9 mouse cellular contexts compared by ENCODE assay signal in genomic region chr5:148808426-148808825, GRCm38 (mm10).
A peak's percentile ranks its signal among the peaks of the same experiment; 100 is the strongest.
DNase-seq lines count a peak whose midpoint lies in the region; ATAC-seq lines count a peak whose summit lies in the region.
"Had no signal": no experiment of that assay in that cellular context is flagged by ENCODE, and none has a peak within 500 bp of the region (broad histone marks: within the 10 kb centered on the region; RNA-seq: fewer than 3 reads in every experiment).

No protein-coding gene starts in this region.

- H3K4me2 ChIP-seq in heart, embryonic 13.5 days, result peak overlapping the region; percentile 65
- H3K4me2 ChIP-seq in liver, embryonic 11.5 days, result no peak overlapping the region
- peak overlapping the region; percentile 45 for H3K4me2 ChIP-seq in neural tube, embryonic 15.5 days

- 6% methylated on average over 4 of the region's 4 CpGs for WGBS in heart, embryonic 13.5 days
- 12% methylated on average over 4 of the region's 4 CpGs for whole genome bisulfite sequencing in liver, embryonic 11.5 days
- 2% methylated on average over 4 of the region's 4 CpGs for WGBS in neural tube, embryonic 15.5 days

- H3K27me3 ChIP-seq in heart, embryonic 13.5 days (replicated peaks), result peaks cover 5% of the 10 kb centered on the region; the same call in 1 of the 2 replicates
- H3K27me3 ChIP-seq in liver, embryonic 11.5 days (replicated peaks; ENCODE audit: control insufficient read depth, insufficient read depth, low read length), result peaks cover 7% of the 10 kb centered on the region; the same call in 1 of the 2 replicates
- H3K27me3 ChIP-seq in neural tube, embryonic 15.5 days (replicated peaks), result peaks cover 6% of the 10 kb centered on the region; the same call in 1 of the 2 replicates

- H3K36me3 ChIP-seq in heart, embryonic 13.5 days, result no peaks in the 10 kb centered on the region
- H3K36me3 ChIP-seq in liver, embryonic 11.5 days (ENCODE audit: control insufficient read depth, insufficient read depth, low read length), result no peaks in the 10 kb centered on the region
- H3K36me3 ChIP-seq in neural tube, embryonic 15.5 days, result no peaks in the 10 kb centered on the region

- 0 out of 2 replicates have a peak, but pooled peaks cover 3% of the 10 kb centered on the region for H3K9me3 ChIP-seq in heart, embryonic 13.5 days
- H3K9me3 ChIP-seq in liver, embryonic 11.5 days (ENCODE audit: control insufficient read depth, low read length), result peaks cover 2% of the 10 kb centered on the region; the same call in 1 of the 2 replicates
- no peaks in the 10 kb centered on the region for H3K9me3 ChIP-seq in neural tube, embryonic 15.5 days (replicated peaks)

- peak; percentile 69 to 73 for DNase-seq in B cell, adult 2 months
- DNase-seq in T-cell, adult 2 months (ENCODE audit: low spot score), result peak; percentile 27
- DNase-seq in embryo, embryonic 9.5 days (ENCODE audit: extremely low spot score), result peak; percentile 70
- DNase-seq in kidney, postnatal 10 days, result peak; percentile 84
- peak; percentile 58 for DNase-seq in liver, embryonic 11.5 days (ENCODE audit: low spot score)
- no peak for DNase-seq in c-Kit-positive CD71-positive TER-119-positive erythroid progenitor cells, embryonic 14.5 days (ENCODE audit: low spot score)

- no peak overlapping the region for H3K27ac ChIP-seq in heart, embryonic 13.5 days (replicated peaks)
- H3K27ac ChIP-seq in liver, embryonic 11.5 days (ENCODE audit: low read depth, low read length), result no peak overlapping the region
- no peak overlapping the region for H3K27ac ChIP-seq in neural tube, embryonic 15.5 days (replicated peaks)

- peak overlapping the region; percentile 27 for H3K4me3 ChIP-seq in heart, embryonic 13.5 days
- H3K4me3 ChIP-seq in liver, embryonic 11.5 days (ENCODE audit: low read depth, low read length), result no peak overlapping the region
- H3K4me3 ChIP-seq in neural tube, embryonic 15.5 days (replicated peaks), result 0 out of 2 replicates have a peak overlapping the region, but pooled peaks have one; percentile 13
- H3K4me3 ChIP-seq: erythroblast, embryonic 14.5 days had no signal

- no peak for ATAC-seq in heart, embryonic 13.5 days (ENCODE audit: extremely low read depth, insufficient number of reproducible peaks, low FRiP score, low TSS enrichment)
- peak; percentile 51; the same call in 1 of the 2 replicates for ATAC-seq in liver, embryonic 11.5 days (replicated peaks; ENCODE audit: low FRiP score)
- ATAC-seq in neural tube, embryonic 15.5 days (ENCODE audit: low FRiP score), result peak; percentile 74

- H3K4me1 ChIP-seq in heart, embryonic 13.5 days, result peaks cover 24% of the 10 kb centered on the region
- H3K4me1 ChIP-seq in liver, embryonic 11.5 days (replicated peaks; ENCODE audit: control insufficient read depth, insufficient read depth, low read length), result peaks cover 15% of the 10 kb centered on the region
- H3K4me1 ChIP-seq in neural tube, embryonic 15.5 days, result peaks cover 8% of the 10 kb centered on the region

- H3K9ac ChIP-seq in heart, embryonic 13.5 days, result no peak overlapping the region
- H3K9ac ChIP-seq in liver, embryonic 11.5 days (ENCODE audit: low read depth, low read length), result no peak overlapping the region
- no peak overlapping the region for H3K9ac ChIP-seq in neural tube, embryonic 15.5 days (replicated peaks)
